Mouse (Mus musculus): ENCODE measurements around the gene Lrba. TPM values are rescaled to one million over a fixed set of nuclear protein-coding genes. Genes with fewer than 3 reads are reported as not detected.

The Lrba gene
- total RNA-seq, 2 experiments from 2014 or later: 22.2 to 26.6 TPM

DNA sequence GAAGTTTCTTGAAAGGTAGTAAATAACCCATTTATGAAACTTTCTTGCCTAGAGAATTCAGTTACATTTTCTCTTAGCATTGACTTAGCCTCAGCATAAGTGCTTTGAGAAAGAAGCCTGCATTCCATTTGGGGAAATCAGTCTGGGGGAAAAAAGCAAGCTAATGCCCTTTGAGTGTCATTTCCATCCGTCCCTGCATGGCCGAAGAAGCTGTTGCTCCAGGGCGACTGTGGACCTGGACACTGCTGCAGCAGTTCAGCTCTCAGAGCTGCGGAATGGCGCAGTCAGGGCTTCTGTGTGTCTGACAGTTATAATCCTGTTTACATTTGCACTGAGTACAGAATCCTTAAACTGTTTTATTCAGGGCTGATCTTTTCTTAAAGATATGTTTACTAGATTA, 327.7 kb downstream of the Lrba start:
- DNase-seq (ENCODE audit: low spot score in 2 of 2): no peak

- DNase-seq (ENCODE audit: low spot score in 2 of 2): no peak
Observed at GRCm38 (mm10) chr3:86558976-86559375, 334.5 kb downstream of the Lrba start.

GRCm38 (mm10) chr3:86559635-86560034, 335.2 kb downstream of the Lrba start:
- DNase-seq (ENCODE audit: low spot score in 2 of 2): no peak

- DNase-seq (ENCODE audit: low spot score in 2 of 2): no peak
Observed at GRCm38 (mm10) chr3:86560281-86561022, 336.0 kb downstream of the Lrba start.

DNA sequence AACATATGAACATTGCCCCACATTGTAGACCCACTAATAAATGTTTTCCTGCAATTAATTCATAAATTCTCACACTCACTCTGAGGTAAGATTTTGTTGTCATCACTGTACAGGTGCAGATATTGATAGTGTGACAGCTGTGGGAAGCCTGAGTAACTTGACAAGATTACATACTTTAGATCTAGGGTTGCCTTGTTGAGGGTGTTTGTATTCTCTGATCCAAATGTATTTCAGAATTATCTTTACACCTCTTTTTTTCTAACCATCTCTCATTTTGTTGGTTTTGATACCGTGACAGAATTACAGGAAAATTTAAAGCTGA, 336.5 kb downstream of the Lrba start:
- DNase-seq (ENCODE audit: low spot score in 2 of 2): no peak

DNA sequence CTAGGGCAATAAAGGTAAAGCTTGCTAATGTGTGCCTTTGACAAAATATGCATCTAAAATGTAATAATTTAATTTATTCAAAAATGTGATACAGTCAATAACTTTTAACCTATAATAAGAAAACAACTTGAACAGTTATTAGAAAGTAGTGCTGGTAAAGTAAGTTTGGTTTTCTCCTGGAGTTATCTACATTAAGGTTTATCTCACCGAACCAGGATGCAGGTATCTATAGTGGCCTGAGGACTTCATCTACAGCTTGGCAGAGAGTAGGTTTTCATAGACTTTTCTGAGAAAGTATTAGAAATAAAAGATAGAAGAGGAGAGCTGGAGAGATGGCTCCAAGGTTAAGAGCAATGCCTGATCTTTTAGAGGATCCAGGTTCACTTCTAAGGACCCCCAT, 336.9 kb downstream of the Lrba start:
- DNase-seq (ENCODE audit: low spot score in 2 of 2): no peak

DNA sequence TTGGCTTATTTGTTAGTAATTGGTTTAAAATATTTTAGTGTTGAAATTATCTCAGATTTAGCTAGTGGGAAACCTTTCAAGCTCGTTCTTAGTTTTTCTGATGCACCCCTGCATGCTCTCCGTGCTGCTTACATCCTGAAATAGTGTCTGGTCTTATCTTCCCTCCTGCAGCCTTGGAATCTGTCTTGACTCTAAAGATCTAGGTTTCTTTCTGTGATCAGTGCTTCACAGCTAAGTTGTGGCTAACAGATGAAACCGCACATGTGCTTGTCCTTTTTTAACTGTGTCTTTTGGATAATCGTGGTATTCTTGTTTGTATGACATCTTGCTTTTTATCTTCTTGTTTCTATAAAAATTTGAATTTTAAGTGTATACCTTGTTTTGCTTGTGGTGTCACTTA, 342.8 kb downstream of the Lrba start:
- DNase-seq (ENCODE audit: low spot score in 2 of 2): no peak

- no peak for DNase-seq (ENCODE audit: low spot score in 2 of 2)
Observed at GRCm38 (mm10) chr3:86571518-86571917, 347.0 kb downstream of the Lrba start.

DNA sequence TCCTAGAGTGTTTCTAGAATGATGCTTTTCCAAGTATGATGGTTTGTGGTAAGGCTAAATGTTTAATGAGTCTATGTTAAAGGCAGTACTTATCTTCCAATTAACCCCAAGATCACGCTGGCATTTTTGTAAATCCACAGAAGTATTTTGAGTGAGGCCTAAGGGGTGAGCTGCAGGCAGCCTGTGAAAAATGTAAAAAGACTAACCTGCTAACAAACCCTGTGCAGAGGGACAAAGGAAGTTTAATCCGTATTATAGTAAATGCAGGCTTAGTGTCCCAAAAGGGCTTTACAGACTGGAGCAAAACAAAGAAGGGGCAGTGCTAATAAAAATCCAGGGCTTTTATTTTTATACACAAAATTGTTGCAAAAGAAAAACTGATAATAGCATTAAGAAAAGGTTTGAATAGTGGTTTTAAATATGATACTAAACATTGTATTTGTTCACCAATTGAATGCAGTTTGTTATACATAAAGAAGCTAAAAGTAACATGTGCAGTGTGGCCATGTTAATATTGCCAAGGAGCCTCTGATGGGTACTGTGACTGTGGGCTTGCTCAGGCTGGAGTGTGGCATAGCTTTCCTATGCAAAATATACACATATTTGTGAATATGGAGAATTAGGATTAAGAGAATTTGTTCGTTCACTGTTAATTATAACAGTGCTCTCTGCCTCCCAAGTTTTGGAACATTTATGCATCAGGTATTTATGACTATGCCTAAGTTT, 348.2 kb downstream of the Lrba start:
- DNase-seq (ENCODE audit: low spot score in 2 of 2): no peak

DNA sequence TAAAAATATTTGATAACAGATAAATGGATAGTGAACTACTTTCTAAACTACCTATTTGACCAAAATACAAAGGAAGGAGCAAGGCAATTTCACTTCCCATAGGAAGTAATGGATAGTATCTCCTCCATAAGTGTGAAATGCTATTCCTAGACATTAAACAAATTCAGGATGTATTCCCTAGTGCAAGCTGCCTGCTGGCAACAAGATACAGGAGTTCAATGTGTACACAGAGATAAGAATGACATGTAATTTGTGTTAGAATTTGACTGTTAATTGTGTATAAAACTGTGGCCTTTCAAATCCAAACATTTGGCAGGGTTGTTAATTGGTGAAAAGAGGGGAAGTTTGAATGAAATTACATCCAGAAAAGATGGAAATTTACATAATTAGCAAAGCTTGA, 350.8 kb downstream of the Lrba start:
- no peak for DNase-seq (ENCODE audit: low spot score in 2 of 2)

DNA sequence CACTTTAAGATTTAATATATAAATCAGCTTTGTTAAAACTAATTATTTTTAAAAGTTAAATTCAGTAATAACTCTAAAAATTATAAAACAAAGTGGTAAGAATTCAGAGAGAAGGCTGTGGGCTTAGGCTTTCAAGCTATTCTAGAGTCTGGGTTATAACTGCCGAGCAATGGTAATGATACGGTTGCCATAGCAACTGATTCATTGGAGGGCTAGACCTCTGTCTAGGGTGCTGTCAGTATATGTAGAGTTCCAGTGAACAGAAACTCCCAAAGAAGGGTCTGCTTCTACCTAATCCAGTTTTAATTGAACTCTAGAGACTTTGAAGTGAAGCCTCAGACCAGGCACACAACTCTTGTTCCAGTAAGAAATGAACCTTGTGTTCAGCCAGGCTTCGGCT, 377.8 kb downstream of the Lrba start:
- no peak for DNase-seq (ENCODE audit: low spot score in 2 of 2)

DNA sequence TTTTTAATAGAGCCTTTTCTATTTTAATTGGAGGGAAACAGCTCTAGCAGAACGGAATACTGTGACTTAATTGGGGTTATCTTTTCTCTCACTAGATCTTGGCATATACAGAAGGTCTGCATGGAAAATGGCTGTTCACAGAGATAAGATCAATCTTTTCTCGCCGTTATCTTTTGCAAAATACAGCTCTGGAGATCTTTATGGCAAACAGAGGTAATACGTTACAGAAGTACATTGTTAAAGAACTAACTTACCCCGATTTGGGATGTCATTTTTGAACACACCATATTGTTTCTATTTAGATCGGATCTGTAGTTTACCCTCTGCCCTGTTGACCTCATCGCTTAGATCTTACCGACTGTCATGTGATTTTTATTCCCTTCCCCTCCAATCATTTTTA, 381.3 kb downstream of the Lrba start:
- no peak for DNase-seq (ENCODE audit: low spot score in 2 of 2)

- no peak for DNase-seq (ENCODE audit: low spot score in 2 of 2)
Observed at GRCm38 (mm10) chr3:86627008-86627743, 402.7 kb downstream of the Lrba start.

- DNase-seq (ENCODE audit: low spot score in 2 of 2): no peak
Observed at GRCm38 (mm10) chr3:86629379-86629778, 404.9 kb downstream of the Lrba start.

DNA sequence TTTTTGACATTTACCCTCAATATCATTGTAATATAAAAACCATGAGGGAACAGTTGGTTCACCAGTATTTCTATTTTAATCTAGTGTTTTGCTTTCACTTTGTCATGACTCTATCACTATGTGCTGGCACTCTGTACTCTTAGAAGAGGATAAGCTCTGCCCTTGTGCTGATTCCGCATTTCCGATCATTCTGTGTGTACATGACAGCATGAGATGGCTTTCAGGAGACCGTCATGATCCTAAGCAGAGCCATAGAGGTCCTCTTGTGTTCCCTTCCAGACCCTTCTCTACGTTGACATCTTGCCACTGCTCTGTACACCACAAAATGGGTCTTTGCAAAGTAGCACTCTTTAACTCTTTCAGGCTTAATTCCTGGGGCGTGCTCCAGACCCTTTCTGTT, 411.0 kb downstream of the Lrba start:
- no peak for DNase-seq (ENCODE audit: low spot score in 2 of 2)

GRCm38 (mm10) chr3:86635940-86636339, 411.5 kb downstream of the Lrba start:
- DNase-seq (ENCODE audit: low spot score in 2 of 2): no peak

- DNase-seq (ENCODE audit: low spot score in 2 of 2): no peak
Observed at GRCm38 (mm10) chr3:86638552-86639348, 414.3 kb downstream of the Lrba start.

- no peak for DNase-seq (ENCODE audit: low spot score in 2 of 2)
Observed at GRCm38 (mm10) chr3:86641393-86641792, 416.9 kb downstream of the Lrba start.

- DNase-seq (ENCODE audit: low spot score in 2 of 2): no peak
Observed at GRCm38 (mm10) chr3:86641796-86642195, 417.3 kb downstream of the Lrba start.

DNA sequence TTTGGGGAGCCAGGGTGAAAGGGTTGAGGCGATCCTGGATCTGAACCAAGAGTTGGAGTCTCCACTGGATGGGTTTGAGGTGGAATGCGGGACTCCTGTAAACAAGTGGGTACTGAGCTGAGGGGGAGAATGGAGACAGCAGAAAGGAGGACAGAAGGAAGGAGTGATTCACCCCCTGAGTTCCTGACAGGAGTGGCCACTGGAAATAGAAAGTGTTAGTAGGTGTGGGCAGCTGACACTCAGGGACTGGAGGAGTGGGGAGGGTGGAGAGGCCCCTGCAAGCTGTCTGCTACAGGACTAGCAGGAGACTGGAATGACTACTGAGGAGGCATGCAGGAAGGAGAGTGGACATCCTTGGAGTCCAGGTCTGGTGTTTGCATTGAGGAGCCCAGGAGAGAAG, 422.3 kb downstream of the Lrba start:
- no peak for DNase-seq (ENCODE audit: low spot score in 2 of 2)

GRCm38 (mm10) chr3:86651006-86651405, 426.5 kb downstream of the Lrba start:
- no peak for DNase-seq (ENCODE audit: low spot score in 2 of 2)

Measured in layer of hippocampus, postnatal 14 days (tissue).